Comparison of ENCODE assay signal across 23 mouse cellular contexts in genomic region chr8:48343067-48343420, GRCm38 (mm10).
A peak's percentile ranks its signal among the peaks of the same experiment; 100 is the strongest.
DNase-seq lines count a peak whose midpoint lies in the region; ATAC-seq and TF ChIP-seq lines count a peak whose summit lies in the region.
"Had no signal": no experiment of that assay in that cellular context is flagged by ENCODE, and none has a peak within 500 bp of the region (broad histone marks: within the 10 kb centered on the region; RNA-seq: fewer than 3 reads in every experiment).

No protein-coding gene starts in this region.

- H3K9me3 ChIP-seq in forebrain, embryonic 15.5 days = no peaks in the 10 kb centered on the region
- H3K9me3 ChIP-seq in forebrain, embryonic 16.5 days (ENCODE audit: control insufficient read depth, low read length) = no peaks in the 10 kb centered on the region
- no peaks in the 10 kb centered on the region for H3K9me3 ChIP-seq in midbrain, embryonic 13.5 days
- H3K9me3 ChIP-seq in neural tube, embryonic 15.5 days (replicated peaks) = no peaks in the 10 kb centered on the region
- H3K9me3 ChIP-seq: limb, embryonic 12.5 days; stomach, embryonic 15.5 days had no signal

- 67% methylated on average over 18 of the region's 18 CpGs for WGBS in forebrain, embryonic 15.5 days
- 66% methylated on average over 18 of the region's 18 CpGs for WGBS in forebrain, embryonic 16.5 days
- 62% methylated on average over 18 of the region's 18 CpGs for WGBS in midbrain, embryonic 13.5 days
- WGBS in neural tube, embryonic 15.5 days = 75% methylated on average over 18 of the region's 18 CpGs

- no peak for DNase-seq in testis, postnatal 14 days (ENCODE audit: low spot score)
- no peak for DNase-seq in adrenal gland, adult 18-20 months (ENCODE audit: low spot score in 2 of 2)
- DNase-seq in right cerebral cortex, postnatal 4 days = no peak
- DNase-seq: adrenal gland, adult 2 months; cerebellum, adult 18-20 months; cerebellum, postnatal 14 days; heart, postnatal 36 days; kidney, adult 2 months; kidney, postnatal 14 days; lung, adult 18-20 months; lung, postnatal 10 days; thymus, adult 2 months; thymus, postnatal 4 days had no signal

- no peaks in the 10 kb centered on the region for H3K36me3 ChIP-seq in forebrain, embryonic 15.5 days
- H3K36me3 ChIP-seq in forebrain, embryonic 16.5 days (ENCODE audit: control insufficient read depth, insufficient read depth) = no peaks in the 10 kb centered on the region
- no peaks in the 10 kb centered on the region for H3K36me3 ChIP-seq in testis, adult 2 months (ENCODE audit: control insufficient read depth, insufficient read depth, low read length)
- no peaks in the 10 kb centered on the region for H3K36me3 ChIP-seq in midbrain, embryonic 13.5 days
- H3K36me3 ChIP-seq in neural tube, embryonic 15.5 days = no peaks in the 10 kb centered on the region
- H3K36me3 ChIP-seq: stomach, embryonic 15.5 days had no signal

- H3K4me2 ChIP-seq in forebrain, embryonic 15.5 days (replicated peaks) = no peak overlapping the region
- H3K4me2 ChIP-seq in forebrain, embryonic 16.5 days (ENCODE audit: low read length) = no peak overlapping the region
- peak overlapping the region; percentile 51; the same call in 1 of the 2 replicates for H3K4me2 ChIP-seq in midbrain, embryonic 13.5 days (replicated peaks)
- no peak overlapping the region for H3K4me2 ChIP-seq in neural tube, embryonic 15.5 days
- H3K4me2 ChIP-seq: limb, embryonic 12.5 days; liver, embryonic 11.5 days; stomach, embryonic 15.5 days had no signal

- no peak overlapping the region for H3K4me3 ChIP-seq in forebrain, embryonic 15.5 days
- no peak overlapping the region for H3K4me3 ChIP-seq in forebrain, embryonic 16.5 days (replicated peaks; ENCODE audit: low read length)
- H3K4me3 ChIP-seq in testis, adult 2 months (ENCODE audit: control insufficient read depth, low read depth, low read length) = peak overlapping the region; percentile 84
- H3K4me3 ChIP-seq in midbrain, embryonic 13.5 days (replicated peaks) = no peak overlapping the region
- no peak overlapping the region for H3K4me3 ChIP-seq in neural tube, embryonic 15.5 days (replicated peaks)
- H3K4me3 ChIP-seq: limb, embryonic 12.5 days; stomach, embryonic 15.5 days had no signal

- H3K4me1 ChIP-seq in forebrain, embryonic 15.5 days = peaks cover 10% of the 10 kb centered on the region
- no peaks in the 10 kb centered on the region for H3K4me1 ChIP-seq in forebrain, embryonic 16.5 days (replicated peaks; ENCODE audit: control insufficient read depth, insufficient read depth, low read length)
- peaks cover 3% of the 10 kb centered on the region; the same call in 1 of the 2 replicates for H3K4me1 ChIP-seq in testis, adult 2 months (ENCODE audit: control insufficient read depth, insufficient read depth, low read length)
- H3K4me1 ChIP-seq in midbrain, embryonic 13.5 days (replicated peaks) = peaks cover 34% of the 10 kb centered on the region
- H3K4me1 ChIP-seq in neural tube, embryonic 15.5 days = peaks cover 22% of the 10 kb centered on the region
- H3K4me1 ChIP-seq: stomach, embryonic 15.5 days had no signal

- no peak overlapping the region for H3K27ac ChIP-seq in forebrain, embryonic 15.5 days (replicated peaks)
- no peak overlapping the region for H3K27ac ChIP-seq in forebrain, embryonic 16.5 days (ENCODE audit: low read length)
- no peak overlapping the region for H3K27ac ChIP-seq in testis, adult 2 months (ENCODE audit: control insufficient read depth, insufficient read depth, low read depth, low read length)
- peak overlapping the region; percentile 44; the same call in 1 of the 2 replicates for H3K27ac ChIP-seq in midbrain, embryonic 13.5 days
- H3K27ac ChIP-seq in neural tube, embryonic 15.5 days (replicated peaks) = 0 out of 2 replicates have a peak overlapping the region, but pooled peaks have one; percentile 4
- H3K27ac ChIP-seq: limb, embryonic 12.5 days; stomach, embryonic 15.5 days had no signal

- H3K9ac ChIP-seq in forebrain, embryonic 15.5 days (replicated peaks) = no peak overlapping the region
- H3K9ac ChIP-seq in forebrain, embryonic 16.5 days (replicated peaks; ENCODE audit: low read depth, low read length) = no peak overlapping the region
- no peak overlapping the region for H3K9ac ChIP-seq in midbrain, embryonic 13.5 days (replicated peaks)
- no peak overlapping the region for H3K9ac ChIP-seq in neural tube, embryonic 15.5 days (replicated peaks)
- H3K9ac ChIP-seq: forebrain, postnatal 0 days; limb, embryonic 12.5 days; stomach, embryonic 15.5 days had no signal

- TF ChIP-seq CTCF in testis, adult 2 months (IDR thresholded peaks at IDR 0.05; ENCODE audit: control insufficient read depth, insufficient read depth, insufficient replicate concordance, low read depth, low read length) = no peak

- TF ChIP-seq POLR2A in testis, adult 2 months (IDR thresholded peaks at IDR 0.05; ENCODE audit: control insufficient read depth, low read depth, low read length) = no peak

- H3K27me3 ChIP-seq in forebrain, embryonic 15.5 days = no peaks in the 10 kb centered on the region
- H3K27me3 ChIP-seq in forebrain, embryonic 16.5 days (replicated peaks; ENCODE audit: control insufficient read depth, insufficient read depth, low read length) = no peaks in the 10 kb centered on the region
- no peaks in the 10 kb centered on the region for H3K27me3 ChIP-seq in testis, adult 2 months (ENCODE audit: control insufficient read depth, insufficient read depth, low read length)
- peaks cover 21% of the 10 kb centered on the region for H3K27me3 ChIP-seq in midbrain, embryonic 13.5 days
- H3K27me3 ChIP-seq in neural tube, embryonic 15.5 days (replicated peaks) = no peaks in the 10 kb centered on the region
- H3K27me3 ChIP-seq: limb, embryonic 12.5 days; stomach, embryonic 15.5 days had no signal

- 0 out of 2 replicates have a peak, but pooled peaks have one; percentile 29 for ATAC-seq in forebrain, embryonic 15.5 days (replicated peaks)
- ATAC-seq in forebrain, embryonic 16.5 days = no peak
- no peak for ATAC-seq in midbrain, embryonic 13.5 days
- no peak for ATAC-seq in neural tube, embryonic 15.5 days (ENCODE audit: low FRiP score)
- ATAC-seq: CD4-positive, CD25-positive, alpha-beta regulatory T cell, adult 4 months had no signal

Comparison
In these comparisons a context has a peak if more than half of its experiments do, and no peak if none do; other contexts are left out.
1. H3K27ac ChIP-seq: peak in midbrain, embryonic 13.5 days (single experiment) and neural tube, embryonic 15.5 days (single experiment); none in forebrain, embryonic 15.5 days (single experiment), forebrain, embryonic 16.5 days (single experiment) and testis, adult 2 months (single experiment).